Mouse (Mus musculus): ENCODE measurements around the gene Vdac2.

Vdac2 gene

GRCm38 (mm10) chr14:21849524-21850418 lies 24.7 kb downstream of the Vdac2 start:
- in situ Hi-C loops (cut with MboI; ENCODE audit: unreplicated experiment in 2 of 2) = loop anchor here (5.0 to 25.0 kb wide), 5 partner anchors 37 to 1762 kb away; no protein-coding TSS in a partner anchor

- in situ Hi-C loops (cut with MboI; ENCODE audit: unreplicated experiment in 2 of 2) = loop anchor here (5.0 to 25.0 kb wide), 5 partner anchors 38 to 1763 kb away; no protein-coding TSS in a partner anchor
These were observed 25.5 kb downstream of the Vdac2 start for GRCm38 (mm10) chr14:21850419-21851127.

DNA sequence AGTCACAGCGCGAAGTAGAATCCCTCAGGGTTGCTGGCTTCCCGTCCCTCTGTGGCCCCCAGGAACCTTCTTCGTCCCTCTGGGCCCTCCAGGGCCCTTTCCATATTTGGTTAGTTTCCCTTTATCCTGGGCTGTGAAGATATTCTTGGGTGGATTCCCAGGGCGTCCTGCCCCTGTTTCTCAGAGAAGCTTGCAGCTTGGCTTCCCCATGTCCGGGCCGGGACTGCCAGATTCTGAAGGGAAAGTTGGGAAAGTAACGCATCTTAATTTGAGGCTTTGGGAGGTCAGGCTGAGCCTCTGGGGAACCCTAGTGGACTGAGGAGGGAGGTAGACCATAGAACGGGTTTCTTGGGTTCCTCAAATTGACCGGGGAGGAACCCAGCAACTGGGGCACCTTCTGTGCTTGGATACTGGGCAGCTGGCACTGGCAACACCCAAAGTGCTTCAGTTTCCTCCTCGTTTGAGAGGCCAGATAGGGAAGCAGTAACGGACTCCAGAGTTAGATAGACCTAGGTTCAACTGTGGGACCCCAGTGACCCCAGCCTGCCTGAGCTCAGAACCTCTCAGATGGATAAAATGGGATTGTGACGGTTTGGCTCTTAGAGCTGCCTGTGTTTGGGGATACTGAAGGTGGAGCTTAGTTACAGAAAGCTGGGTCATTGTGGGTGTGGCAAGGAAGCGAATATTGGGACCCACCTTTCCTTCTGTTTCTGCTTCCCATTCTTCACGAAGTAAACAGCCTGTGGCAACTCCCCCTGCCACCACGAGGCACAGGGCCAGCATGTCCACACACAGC lies 27.2 kb downstream of the Vdac2 start:
- in situ Hi-C loops (cut with MboI; ENCODE audit: unreplicated experiment in 2 of 2) = loop anchor here (5.0 to 25.0 kb wide), 5 partner anchors 40 to 1765 kb away; no protein-coding TSS in a partner anchor

- in situ Hi-C loops (cut with MboI; ENCODE audit: unreplicated experiment in 2 of 2) = loop anchor here (5.0 to 25.0 kb wide), 5 partner anchors 41 to 1766 kb away; no protein-coding TSS in a partner anchor
These were observed 28.5 kb downstream of the Vdac2 start for GRCm38 (mm10) chr14:21853456-21854109.

GRCm38 (mm10) chr14:21854271-21854670 lies 29.2 kb downstream of the Vdac2 start:
- in situ Hi-C loops (cut with MboI; ENCODE audit: unreplicated experiment in 2 of 2) = loop anchor here (5.0 to 25.0 kb wide), 5 partner anchors 42 to 1767 kb away; no protein-coding TSS in a partner anchor

- in situ Hi-C loops (cut with MboI; ENCODE audit: unreplicated experiment in 2 of 2) = loop anchor here (10.0 to 25.0 kb wide), 3 partner anchors 111 to 1769 kb away; no protein-coding TSS in a partner anchor
These were observed 30.9 kb downstream of the Vdac2 start for GRCm38 (mm10) chr14:21855961-21856360.

DNA sequence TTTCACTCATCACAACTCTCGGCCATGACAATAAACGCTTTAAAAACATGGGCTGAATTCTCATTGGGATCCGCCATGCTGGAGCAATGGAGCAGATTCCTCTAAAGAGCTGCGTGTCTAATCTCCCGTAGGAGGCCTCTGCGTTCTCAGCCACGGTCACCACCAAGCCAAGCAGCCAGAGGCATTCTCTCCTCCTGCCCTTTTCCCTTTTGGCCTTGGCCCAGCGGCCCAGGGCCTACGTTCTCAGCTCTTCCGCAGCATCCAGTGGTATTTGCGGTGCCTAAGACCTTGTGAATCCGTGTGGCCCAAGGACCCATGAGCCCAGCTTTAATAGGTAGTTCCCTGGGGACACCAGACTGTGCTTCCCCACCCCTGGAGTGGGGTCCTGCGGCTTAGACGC lies 31.8 kb downstream of the Vdac2 start:
- in situ Hi-C loops (cut with MboI; ENCODE audit: unreplicated experiment in 2 of 2) = loop anchor here (10.0 to 25.0 kb wide), 3 partner anchors 112 to 1770 kb away; no protein-coding TSS in a partner anchor

- in situ Hi-C loops (cut with MboI; ENCODE audit: unreplicated experiment in 2 of 2) = loop anchor here (25.0 kb wide), 2 partner anchors 1671 to 1779 kb away; no protein-coding TSS in a partner anchor
These were observed 41.3 kb downstream of the Vdac2 start for GRCm38 (mm10) chr14:21866291-21866690.

- in situ Hi-C loops (cut with MboI; ENCODE audit: unreplicated experiment in 2 of 2) = loop anchor here (25.0 kb wide), 2 partner anchors 1670 to 1780 kb away; no protein-coding TSS in a partner anchor
These were observed 41.8 kb downstream of the Vdac2 start for GRCm38 (mm10) chr14:21866816-21867215.

GRCm38 (mm10) chr14:21890430-21890829 lies 65.4 kb downstream of the Vdac2 start:
- in situ Hi-C loops (cut with MboI; ENCODE audit: unreplicated experiment in 2 of 2) = no loop called here

GRCm38 (mm10) chr14:21891581-21892340 lies 66.7 kb downstream of the Vdac2 start:
- in situ Hi-C loops (cut with MboI; ENCODE audit: unreplicated experiment in 2 of 2) = no loop called here

DNA sequence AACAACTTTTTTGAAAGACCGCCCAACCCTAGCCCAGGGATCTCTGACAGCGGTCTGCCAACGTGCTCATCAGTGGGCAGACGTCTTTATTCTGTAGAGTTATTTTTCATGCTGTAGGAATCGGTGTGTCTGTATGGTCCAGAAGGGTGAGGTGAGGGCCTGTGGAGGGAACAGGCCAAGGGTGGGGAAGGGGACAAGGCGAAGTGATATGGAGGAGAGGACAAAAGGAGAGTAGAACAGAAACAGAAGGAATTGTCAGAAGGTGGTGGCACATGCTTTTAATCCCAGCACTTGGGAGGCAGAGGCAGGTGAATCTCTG lies 67.3 kb downstream of the Vdac2 start:
- in situ Hi-C loops (cut with MboI; ENCODE audit: unreplicated experiment in 2 of 2) = no loop called here
